ENCODE assay signal across 25 mouse cellular contexts in genomic region chr2:3925199-3925598, GRCm38 (mm10).
A peak's percentile ranks its signal among the peaks of the same experiment; 100 is the strongest.
DNase-seq lines count a peak whose midpoint lies in the region; ATAC-seq and TF ChIP-seq lines count a peak whose summit lies in the region.
"Had no signal": no experiment of that assay in that cellular context is flagged by ENCODE, and none has a peak within 500 bp of the region (broad histone marks: within the 10 kb centered on the region; RNA-seq: fewer than 3 reads in every experiment).

No protein-coding gene starts in this region.

- H3K9me3 ChIP-seq in forebrain, postnatal 0 days (ENCODE audit: low read length), result no peaks in the 10 kb centered on the region
- H3K9me3 ChIP-seq in forebrain, embryonic 15.5 days, result no peaks in the 10 kb centered on the region
- H3K9me3 ChIP-seq: embryonic facial prominence, embryonic 15.5 days; heart, embryonic 12.5 days; hindbrain, embryonic 10.5 days; limb, embryonic 12.5 days; neural tube, embryonic 12.5 days had no signal

- no peak for TF ChIP-seq CTCF in forebrain, postnatal 0 days (IDR thresholded peaks at IDR 0.05; ENCODE audit: low read depth)
- TF ChIP-seq CTCF in thymus, adult 2 months (IDR thresholded peaks at IDR 0.05; ENCODE audit: borderline replicate concordance, control insufficient read depth, extremely low read depth, insufficient read depth, low read length, poor library complexity), result no peak

- peak; percentile 71 for ATAC-seq in forebrain, postnatal 0 days
- ATAC-seq in forebrain, embryonic 15.5 days (replicated peaks), result no peak
- no peak for ATAC-seq in megakaryocyte progenitor cell, adult 5-6 weeks (replicated peaks; ENCODE audit: poor library complexity)

- intact Hi-C loops in left cerebral cortex, postnatal 25 days (cut with DNase I), result no loop called here

- no peak overlapping the region for H3K9ac ChIP-seq in forebrain, postnatal 0 days
- no peak overlapping the region for H3K9ac ChIP-seq in forebrain, embryonic 15.5 days (replicated peaks)
- H3K9ac ChIP-seq: embryonic facial prominence, embryonic 15.5 days; heart, embryonic 12.5 days; limb, embryonic 12.5 days; neural tube, embryonic 12.5 days had no signal

- WGBS in forebrain, postnatal 0 days, result 49% methylated on average over 3 of the region's 3 CpGs
- WGBS in forebrain, embryonic 15.5 days, result 50% methylated on average over 3 of the region's 3 CpGs
- WGBS in thymus, adult 2 months, result 37% methylated on average over 3 of the region's 3 CpGs

- peaks cover 15% of the 10 kb centered on the region; the same call in 1 of the 2 replicates for H3K4me1 ChIP-seq in forebrain, postnatal 0 days (ENCODE audit: insufficient read depth)
- no peaks in the 10 kb centered on the region for H3K4me1 ChIP-seq in forebrain, embryonic 15.5 days
- H3K4me1 ChIP-seq in thymus, adult 2 months (replicated peaks; ENCODE audit: control insufficient read depth, insufficient read depth, low read length), result peaks cover 47% of the 10 kb centered on the region
- H3K4me1 ChIP-seq: embryonic facial prominence, embryonic 15.5 days; heart, embryonic 12.5 days; limb, embryonic 12.5 days; neural tube, embryonic 12.5 days had no signal

- peak overlapping the region; percentile 70 for H3K27ac ChIP-seq in forebrain, postnatal 0 days (ENCODE audit: low read depth, low read length)
- no peak overlapping the region for H3K27ac ChIP-seq in forebrain, embryonic 15.5 days (replicated peaks)
- H3K27ac ChIP-seq in thymus, adult 2 months (ENCODE audit: control insufficient read depth, insufficient read depth, low read length), result peak overlapping the region; percentile 22; the same call in 1 of the 2 replicates
- H3K27ac ChIP-seq: embryonic facial prominence, embryonic 15.5 days; hindbrain, embryonic 10.5 days; layer of hippocampus, adult 2 months; limb, embryonic 12.5 days; neural tube, embryonic 12.5 days; stomach, postnatal 0 days had no signal

- H3K36me3 ChIP-seq in forebrain, postnatal 0 days (ENCODE audit: insufficient read depth), result no peaks in the 10 kb centered on the region
- H3K36me3 ChIP-seq in forebrain, embryonic 15.5 days, result no peaks in the 10 kb centered on the region
- H3K36me3 ChIP-seq in thymus, adult 2 months (ENCODE audit: control insufficient read depth, insufficient read depth, low read length), result no peaks in the 10 kb centered on the region
- H3K36me3 ChIP-seq: embryonic facial prominence, embryonic 15.5 days; heart, embryonic 12.5 days; hindbrain, embryonic 10.5 days; limb, embryonic 12.5 days; neural tube, embryonic 12.5 days had no signal

- peak; percentile 53 for DNase-seq in forebrain, postnatal 0 days
- no peak for DNase-seq in thymus, adult 2 months
- no peak for DNase-seq in thymus, adult 18-20 months
- peak; percentile 41 for DNase-seq in thymus, postnatal 14 days
- no peak for DNase-seq in left cerebral cortex, postnatal 25 days (ENCODE audit: low spot score in 2 of 2)
- DNase-seq: adrenal gland, postnatal 14 days; cerebellum, adult 9-10 months; gastrocnemius, postnatal 25 days; heart, adult 18-20 months; heart, postnatal 10 days; kidney, postnatal 25 days; layer of hippocampus, postnatal 36 days; lung, adult 2 months; lung, postnatal 14 days; right cerebral cortex, postnatal 14 days had no signal

- H3K27me3 ChIP-seq in forebrain, postnatal 0 days (ENCODE audit: insufficient read depth, low read length), result no peaks in the 10 kb centered on the region
- H3K27me3 ChIP-seq in forebrain, embryonic 15.5 days, result no peaks in the 10 kb centered on the region
- H3K27me3 ChIP-seq in thymus, adult 2 months (ENCODE audit: control insufficient read depth, insufficient read depth, low read length), result no peaks in the 10 kb centered on the region
- H3K27me3 ChIP-seq: embryonic facial prominence, embryonic 15.5 days; heart, embryonic 12.5 days; limb, embryonic 12.5 days; neural tube, embryonic 12.5 days had no signal

- H3K4me2 ChIP-seq in forebrain, postnatal 0 days (ENCODE audit: low read depth), result no peak overlapping the region
- no peak overlapping the region for H3K4me2 ChIP-seq in forebrain, embryonic 15.5 days (replicated peaks)
- H3K4me2 ChIP-seq: embryonic facial prominence, embryonic 15.5 days; heart, embryonic 12.5 days; limb, embryonic 12.5 days; liver, embryonic 11.5 days; neural tube, embryonic 12.5 days had no signal

- H3K4me3 ChIP-seq in forebrain, postnatal 0 days (ENCODE audit: low read depth, low read length), result no peak overlapping the region
- H3K4me3 ChIP-seq in forebrain, embryonic 15.5 days, result no peak overlapping the region
- no peak overlapping the region for H3K4me3 ChIP-seq in thymus, adult 2 months (ENCODE audit: control insufficient read depth, insufficient read depth, low read length)
- H3K4me3 ChIP-seq: embryonic facial prominence, embryonic 15.5 days; heart, embryonic 12.5 days; hindbrain, embryonic 10.5 days; layer of hippocampus, adult 2 months; limb, embryonic 12.5 days; neural tube, embryonic 12.5 days had no signal

- no peak for TF ChIP-seq POLR2A in thymus, adult 2 months (IDR thresholded peaks at IDR 0.05; ENCODE audit: control insufficient read depth, extremely low read depth, insufficient read depth, low read length, poor library complexity)

Comparison
In these comparisons a context has a peak if more than half of its experiments do, and no peak if none do; other contexts are left out.
1. DNase-seq: peak in forebrain, postnatal 0 days (single experiment) and thymus, postnatal 14 days (single experiment); none in thymus, adult 2 months (single experiment), thymus, adult 18-20 months (0 of 2) and left cerebral cortex, postnatal 25 days (0 of 2).